Mouse (Mus musculus) stomach, postnatal 0 days (tissue): ENCODE data around the gene Utrn.

Experiments used
- CTCF ChIP-seq: IDR thresholded peaks from 2 replicates; pipeline ENCODE4 v1.5.1; 2016; ENCODE audit warnings: antibody characterized with exemption, low read depth, mild to moderate bottlenecking, moderate library complexity
- EP300 ChIP-seq: optimal IDR thresholded peaks from 2 replicates; pipeline ENCODE3; 2016; ENCODE audit warnings: antibody characterized with exemption

DNA sequence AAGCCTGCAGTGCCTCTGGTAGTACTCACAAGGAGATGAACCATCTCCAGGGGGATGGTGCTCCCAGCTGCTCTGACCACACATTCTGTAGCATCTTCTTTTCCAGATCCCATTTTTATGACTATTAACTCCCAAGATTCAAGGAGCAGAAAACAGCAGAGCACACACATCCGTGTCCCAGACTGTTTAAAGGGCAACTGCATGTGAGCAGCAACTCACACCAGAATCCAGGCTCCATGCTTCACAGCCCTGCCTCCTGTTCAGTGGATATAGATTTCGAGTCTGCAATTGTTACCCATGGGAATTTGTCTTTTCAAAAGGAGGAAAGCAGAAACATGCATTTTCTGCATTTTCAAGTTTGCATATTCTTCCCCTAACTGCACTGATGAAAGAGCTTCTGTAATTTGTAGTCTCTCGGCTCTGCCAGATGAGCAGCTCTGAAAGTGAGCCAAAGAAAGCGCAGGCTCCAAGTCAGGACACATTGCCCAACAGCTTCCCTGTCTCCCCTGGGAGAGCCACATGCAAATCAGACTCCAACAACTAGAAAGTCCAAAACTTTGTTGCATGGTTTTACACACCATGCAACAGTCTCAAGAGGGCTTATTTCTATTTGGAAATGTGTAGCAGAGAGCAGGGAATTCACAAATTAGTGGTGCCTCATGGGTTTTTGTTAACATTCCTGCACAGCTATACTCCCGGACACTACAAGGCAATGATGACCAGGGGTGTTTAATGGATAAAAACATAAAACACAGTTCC, 111.0 kb downstream of the Utrn start:
- TF ChIP-seq CTCF (no peak), EP300 (no peak)
